Mouse (Mus musculus) midbrain, postnatal 0 days (tissue): ENCODE data around the gene Cpsf4l. TPM values are rescaled to one million over a fixed set of nuclear protein-coding genes. Genes with fewer than 3 reads are reported as not detected.
A peak's percentile ranks its signal among the peaks of the same experiment; 100 is the strongest.

Experiments used
- ATAC-seq: fragments of 200-750 bp; cut with Nextera tagmentation; 2 replicates; pipeline ENCODE4 v1.8.0; 2017; ENCODE audit warnings: moderate number of reproducible peaks, mild to moderate bottlenecking, moderate TSS enrichment, moderate library complexity; ENCODE audit not compliant: low FRiP score
- DNase-seq: peaks from one replicate; pipeline ENCODE4 v3.0.0-alpha.2; 2015; ENCODE audit warnings: low spot score
- H3K27ac ChIP-seq: fragments of 300-500 bp; sonication (generic); 2 replicates; pipeline ENCODE4 v1.5.1; 2014; ENCODE audit warnings: low read depth, mild to moderate bottlenecking, low read length, mixed read lengths
- H3K27me3 ChIP-seq: fragments of 300-500 bp; sonication (generic); 2 replicates; pipeline ENCODE4 v1.6.1; 2014; ENCODE audit warnings: low read length, control low read depth, mixed read lengths; ENCODE audit not compliant: insufficient read depth
- H3K36me3 ChIP-seq: fragments of 300-500 bp; sonication (generic); 2 replicates; pipeline ENCODE4 v1.6.1; 2014; ENCODE audit warnings: low read length, control low read depth, mixed read lengths; ENCODE audit not compliant: insufficient read depth
- H3K4me1 ChIP-seq: fragments of 300-500 bp; sonication (generic); 2 replicates; pipeline ENCODE4 v1.6.1; 2014; ENCODE audit warnings: mild to moderate bottlenecking, control low read depth, antibody characterized with exemption, low read length, mixed read lengths; ENCODE audit not compliant: insufficient read depth
- H3K4me2 ChIP-seq: fragments of 300-500 bp; sonication (generic); 2 replicates; pipeline ENCODE4 v1.6.1; 2014; ENCODE audit warnings: low read depth, mild to moderate bottlenecking, low read length, mixed read lengths; ENCODE audit not compliant: poor library complexity, severe bottlenecking
- H3K4me3 ChIP-seq: fragments of 300-500 bp; sonication (generic); 2 replicates; pipeline ENCODE4 v1.5.1; 2014; ENCODE audit warnings: low read depth, mild to moderate bottlenecking, low read length, moderate library complexity
- H3K9ac ChIP-seq: fragments of 300-500 bp; sonication (generic); replicated peaks from 2 replicates; pipeline ENCODE4 v1.6.1; 2014; ENCODE audit warnings: mild to moderate bottlenecking, low read length, moderate library complexity, mixed read lengths; ENCODE audit not compliant: poor library complexity, severe bottlenecking
- H3K9me3 ChIP-seq: fragments of 300-500 bp; sonication (generic); 2 replicates; pipeline ENCODE4 v1.6.1; 2016; ENCODE audit warnings: low read length, control low read depth
- CTCF ChIP-seq: IDR thresholded peaks from 2 replicates; pipeline ENCODE4 v1.5.1; 2016; ENCODE audit warnings: antibody characterized with exemption, mild to moderate bottlenecking
- WGBS: fragments of 180-500 bp; shearing (Covaris S2); extraction: QIAGEN DNeasy Blood & Tissue Kit; methylation state at CpG from one replicate; pipeline ENCODE4 v1.1.7; 2014; 5-methylcytosine and 5-hydroxymethylcytosine counted together
- polyA plus RNA-seq: library from polyadenylated mRNA; unstranded; fragments of >200 nt; fragmentation: Nextera tagmentation; extraction: Ambion mirVana; gene quantifications from 2 replicates; pipeline ENCODE4 v1.2.1, GENCODE M21; 2015
- total RNA-seq: library from RNA; depleted of rRNA; stranded (reverse); fragments of >200 nt; gene quantifications from 2 replicates; pipeline ENCODE4 v1.2.3, GENCODE M21; 2014

The Cpsf4l gene
- total and polyA plus RNA-seq, 2 experiments from 2014 or later = 0.20 to 0.22 TPM

- peaks cover 8% of the 10 kb centered on the region for H3K4me1 ChIP-seq
- 0 out of 2 replicates have a peak overlapping the region, but pooled peaks have one; percentile 1 for H3K27ac ChIP-seq
- H3K4me2 ChIP-seq = no peak overlapping the region
- no peaks in the 10 kb centered on the region for H3K9me3 ChIP-seq
- H3K9ac ChIP-seq = no peak overlapping the region
- ATAC-seq (no peak), DNase-seq (no peak)
- H3K4me3 ChIP-seq = no peak overlapping the region
- H3K36me3 ChIP-seq = peaks cover 19% of the 10 kb centered on the region
- WGBS = 86% methylated on average over 8 of the region's 8 CpGs
- no peaks in the 10 kb centered on the region for H3K27me3 ChIP-seq
- TF ChIP-seq CTCF = no peak
Observed at GRCm38 (mm10) chr11:113678373-113678772, 31.4 kb downstream of the Cpsf4l start.

- 67% methylated on average over 2 of the region's 2 CpGs for WGBS
- Histone ChIP-seq H3K9ac (no peak overlapping the region), H3K9me3 (no peaks in the 10 kb centered on the region), H3K4me3 (no peak overlapping the region), H3K27ac (no peak overlapping the region), H3K36me3 (peaks cover 19% of the 10 kb centered on the region), H3K4me2 (no peak overlapping the region), H3K27me3 (no peaks in the 10 kb centered on the region), H3K4me1 (peaks cover 3% of the 10 kb centered on the region; the same call in 1 of the 2 replicates)
- DNase-seq (no peak), ATAC-seq (no peak)
- no peak for TF ChIP-seq CTCF
Observed at GRCm38 (mm10) chr11:113677378-113677777, 32.4 kb downstream of the Cpsf4l start.

DNA sequence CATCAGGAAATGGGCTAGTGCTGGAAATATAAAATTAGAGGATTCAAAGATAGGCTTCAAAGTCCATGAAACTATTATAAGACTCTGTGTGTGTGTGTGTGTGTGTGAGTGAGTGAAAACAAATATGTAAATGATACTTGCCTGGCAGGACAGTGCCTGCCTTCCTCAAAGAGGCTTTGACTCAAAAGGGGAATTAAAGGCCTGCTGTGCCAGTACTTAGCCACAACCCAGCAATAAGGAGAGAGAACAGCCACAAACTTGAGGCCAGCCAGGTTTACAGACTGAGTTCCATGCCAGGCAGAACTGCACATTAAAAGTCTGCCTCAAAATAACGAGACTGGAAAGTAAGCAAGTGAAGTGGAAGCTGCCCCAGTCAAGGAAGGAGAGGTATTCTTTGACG, 33.0 kb downstream of the Cpsf4l start:
- no peak for DNase-seq

DNA sequence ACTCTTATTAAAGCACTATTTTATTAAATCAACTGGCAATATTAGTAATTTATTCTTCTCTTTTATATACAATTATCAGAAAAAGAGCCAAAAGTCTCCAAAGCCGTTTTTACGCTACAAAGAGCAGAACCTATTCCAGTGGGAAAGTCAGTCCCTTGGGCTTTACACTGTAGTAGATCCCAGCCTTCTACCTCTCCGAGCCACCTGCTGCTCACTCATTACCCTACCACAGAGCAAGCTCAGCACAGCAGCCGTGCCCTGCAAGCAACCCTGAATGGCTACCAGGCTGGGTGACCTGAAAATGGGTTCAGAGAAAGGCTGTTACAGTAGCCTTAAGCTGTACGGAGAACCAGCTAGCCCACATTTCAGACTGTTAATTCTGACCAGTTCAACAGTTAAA, 35.2 kb downstream of the Cpsf4l start:
- no peak for TF ChIP-seq CTCF
- Histone ChIP-seq H3K27me3 (no peaks in the 10 kb centered on the region), H3K4me3 (no peak overlapping the region), H3K27ac (no peak overlapping the region), H3K4me2 (no peak overlapping the region), H3K9ac (no peak overlapping the region), H3K4me1 (no peaks in the 10 kb centered on the region), H3K9me3 (no peaks in the 10 kb centered on the region), H3K36me3 (peaks cover 22% of the 10 kb centered on the region)
- WGBS = 87% methylated on average over 5 of the region's 5 CpGs
- no peak for ATAC-seq
- DNase-seq = no peak

More for the DNA sequence above, 33.0 kb downstream of the Cpsf4l start:
- no peak for ATAC-seq
- no peaks in the 10 kb centered on the region for H3K9me3 ChIP-seq
- no peak overlapping the region for H3K27ac ChIP-seq
- no peak overlapping the region for H3K9ac ChIP-seq
- H3K27me3 ChIP-seq = no peaks in the 10 kb centered on the region
- H3K4me1 ChIP-seq = no peaks in the 10 kb centered on the region
- H3K36me3 ChIP-seq = peaks cover 19% of the 10 kb centered on the region
- WGBS = 61% methylated on average over 2 of the region's 2 CpGs
- no peak for TF ChIP-seq CTCF
- no peak overlapping the region for H3K4me3 ChIP-seq
- H3K4me2 ChIP-seq = no peak overlapping the region

DNA sequence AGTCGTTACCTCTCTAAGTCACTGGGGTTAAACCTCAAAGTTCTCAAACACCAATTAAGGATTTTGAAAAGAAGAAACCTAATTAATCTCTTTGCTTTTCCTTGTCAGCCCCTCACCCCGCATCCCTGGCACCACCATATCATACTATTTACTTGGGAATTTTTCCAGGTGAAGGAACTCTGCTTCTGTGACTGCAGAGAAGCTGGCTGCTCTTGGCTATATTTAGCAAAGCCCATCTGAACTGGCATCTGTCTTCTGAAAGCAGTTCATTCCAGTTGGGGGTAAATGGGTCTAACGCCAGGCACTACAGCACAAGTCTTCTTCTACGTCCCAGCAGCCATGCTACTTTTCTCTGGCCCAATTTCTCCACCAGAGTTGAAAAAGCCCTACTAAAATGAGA, 36.2 kb downstream of the Cpsf4l start:
- H3K27me3 ChIP-seq = no peaks in the 10 kb centered on the region
- H3K4me2 ChIP-seq = no peak overlapping the region
- no peaks in the 10 kb centered on the region for H3K9me3 ChIP-seq
- H3K4me3 ChIP-seq = no peak overlapping the region
- H3K27ac ChIP-seq = no peak overlapping the region
- no peak overlapping the region for H3K9ac ChIP-seq
- WGBS = 90% methylated on average over 4 of the region's 4 CpGs
- DNase-seq = no peak
- no peaks in the 10 kb centered on the region for H3K4me1 ChIP-seq
- ATAC-seq = no peak
- TF ChIP-seq CTCF = no peak
- H3K36me3 ChIP-seq = peaks cover 22% of the 10 kb centered on the region

DNA sequence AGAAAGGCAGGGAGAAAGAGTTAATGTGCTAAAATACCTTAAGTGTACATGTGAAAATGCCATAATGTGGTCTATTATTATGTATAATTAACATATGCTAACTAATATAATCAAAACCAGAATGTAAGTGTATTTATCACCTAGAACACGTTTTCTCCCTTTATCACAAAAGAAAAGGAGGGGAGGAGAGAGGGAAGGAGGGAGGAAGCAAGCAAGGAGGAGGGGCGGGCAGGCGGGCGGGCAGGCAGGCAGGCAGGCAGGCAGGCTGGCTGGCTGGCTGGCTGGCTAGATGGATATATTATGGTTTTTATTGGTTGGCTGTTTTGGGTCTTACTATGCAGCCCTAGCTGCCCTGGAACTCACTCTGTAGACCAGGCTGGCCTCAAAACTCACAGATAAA, 40.1 kb downstream of the Cpsf4l start:
- H3K27ac ChIP-seq = no peak overlapping the region
- H3K36me3 ChIP-seq = peaks cover 11% of the 10 kb centered on the region
- 89% methylated on average over 4 of the region's 4 CpGs for WGBS
- H3K9ac ChIP-seq = no peak overlapping the region
- no peak overlapping the region for H3K4me2 ChIP-seq
- ATAC-seq (no peak), DNase-seq (no peak)
- no peaks in the 10 kb centered on the region for H3K4me1 ChIP-seq
- H3K9me3 ChIP-seq = no peaks in the 10 kb centered on the region
- TF ChIP-seq CTCF = no peak
- no peaks in the 10 kb centered on the region for H3K27me3 ChIP-seq
- no peak overlapping the region for H3K4me3 ChIP-seq
